Mouse (Mus musculus): ENCODE measurements at regions not wholly inside any gene's neighbourhood (a gene's known extent, or its start where the extent isn't known, plus 50 kb on each side); places are given as distances from the start of the nearest gene placed in this dataset.
"Not testable (repeated sequence)": the region's sequence is repeated elsewhere in the genome, so short reads cannot be mapped to it uniquely, and the experiment has no call there.

DNA sequence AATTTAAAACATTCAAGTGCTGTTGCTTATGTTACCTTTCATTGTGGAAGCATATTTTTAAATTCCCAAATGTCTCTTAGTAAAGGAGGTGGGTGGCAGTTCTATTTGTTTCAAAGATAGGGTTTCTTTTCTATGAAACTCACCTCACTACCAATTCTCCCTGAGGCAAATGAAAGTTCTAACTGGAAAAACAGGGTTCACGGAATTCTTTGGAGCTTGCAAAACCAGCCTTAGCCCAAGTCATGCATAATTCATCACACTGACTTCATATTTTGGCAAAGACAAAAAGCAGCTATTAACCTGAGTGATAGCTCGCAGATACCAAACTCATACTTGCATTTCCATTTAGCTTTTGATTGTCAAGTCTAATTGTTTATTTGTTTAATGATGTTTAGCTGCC is 73.8 kb downstream of the Dio2 start:
- DNase-seq (ENCODE audit: low spot score): no peak

DNA sequence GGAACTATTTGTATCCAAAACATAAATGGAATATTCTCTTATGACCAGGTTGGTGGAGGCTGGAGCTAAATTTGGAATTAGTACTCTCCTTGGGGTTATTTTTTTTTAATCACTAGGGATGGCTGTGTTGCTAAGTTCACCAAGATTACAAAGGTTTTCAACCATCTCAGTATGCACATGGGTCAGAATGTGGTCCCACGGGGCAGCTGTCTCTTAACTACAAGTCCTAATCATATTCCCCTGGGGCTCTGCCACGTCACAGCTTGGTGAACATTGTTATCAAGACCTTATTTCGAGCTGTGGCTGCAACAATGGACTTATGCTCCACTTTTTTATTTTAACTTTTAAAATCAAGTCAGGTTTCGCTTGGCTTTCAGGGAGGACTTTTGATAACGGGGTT is 92.8 kb downstream of the Dio2 start:
- DNase-seq (ENCODE audit: low spot score): no peak

GRCm38 (mm10) chr12:90643891-90644290 is 94.3 kb downstream of the Dio2 start:
- DNase-seq (ENCODE audit: low spot score): peak; percentile 4

DNA sequence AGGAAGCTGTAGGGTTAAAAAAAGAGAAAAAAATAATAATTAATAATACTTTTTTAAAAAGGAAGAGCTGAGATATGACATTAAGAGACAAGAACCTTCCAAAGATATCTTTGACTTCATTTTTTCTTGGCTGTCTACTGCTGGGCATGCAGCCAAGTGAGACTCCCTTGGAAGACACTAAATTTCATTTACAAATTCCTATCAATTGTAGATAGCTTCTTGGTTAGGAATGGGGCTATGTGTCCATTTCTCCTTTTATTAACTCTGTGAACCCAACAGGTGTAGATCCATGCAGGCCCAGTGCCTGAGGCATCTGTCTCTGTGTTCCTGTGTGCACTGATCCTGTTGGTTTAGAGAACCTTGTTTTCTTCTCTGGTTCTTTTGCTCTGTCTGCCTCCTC is 113.4 kb downstream of the Dio2 start:
- no peak for DNase-seq (ENCODE audit: low spot score)

- no peak for DNase-seq (ENCODE audit: low spot score)
These were observed 114.8 kb downstream of the Dio2 start for GRCm38 (mm10) chr12:90623426-90623825.

GRCm38 (mm10) chr12:90608810-90609209 is 129.4 kb downstream of the Dio2 start:
- DNase-seq (ENCODE audit: low spot score): no peak

DNA sequence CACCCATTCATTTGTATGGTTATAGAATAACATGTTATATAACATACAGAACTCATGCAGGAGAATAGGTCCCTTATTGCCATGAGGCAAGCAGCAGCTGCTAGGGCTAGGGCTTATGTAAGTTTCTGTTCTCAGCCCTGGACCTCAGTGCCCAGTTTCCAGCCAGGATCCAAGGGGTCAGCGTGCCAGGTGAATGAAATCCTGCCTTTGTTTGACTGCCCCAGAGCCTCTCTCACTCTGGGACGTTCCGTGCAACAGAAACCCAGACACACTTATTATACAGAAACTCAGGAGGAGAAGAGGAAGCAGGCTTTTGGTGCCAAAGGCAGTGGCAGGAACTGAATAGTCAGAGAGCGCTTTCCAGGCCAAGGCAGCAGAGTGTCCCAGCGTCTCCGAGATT is 130.3 kb downstream of the Dio2 start:
- DNase-seq (ENCODE audit: low spot score): no peak

DNA sequence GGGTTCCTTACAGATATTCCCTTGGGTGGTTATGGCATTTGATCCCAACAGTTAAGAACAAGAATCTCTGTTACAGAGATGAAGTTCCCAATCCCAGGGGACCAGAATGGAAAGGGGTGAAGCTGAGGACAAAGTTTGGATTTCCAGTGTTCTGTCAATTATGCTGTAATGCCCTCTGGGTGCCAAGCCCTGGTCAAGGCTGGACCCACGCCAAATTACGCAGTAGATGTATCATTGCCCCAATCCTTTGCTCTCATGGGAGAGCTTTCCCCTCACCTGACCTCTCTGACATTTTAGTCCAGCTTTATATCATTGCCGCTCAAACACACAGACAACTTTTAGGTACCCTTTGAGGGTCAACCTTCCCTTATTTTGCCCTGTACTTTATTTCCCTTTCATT is 158.2 kb downstream of the Dio2 start:
- DNase-seq (ENCODE audit: low spot score): no peak

DNA sequence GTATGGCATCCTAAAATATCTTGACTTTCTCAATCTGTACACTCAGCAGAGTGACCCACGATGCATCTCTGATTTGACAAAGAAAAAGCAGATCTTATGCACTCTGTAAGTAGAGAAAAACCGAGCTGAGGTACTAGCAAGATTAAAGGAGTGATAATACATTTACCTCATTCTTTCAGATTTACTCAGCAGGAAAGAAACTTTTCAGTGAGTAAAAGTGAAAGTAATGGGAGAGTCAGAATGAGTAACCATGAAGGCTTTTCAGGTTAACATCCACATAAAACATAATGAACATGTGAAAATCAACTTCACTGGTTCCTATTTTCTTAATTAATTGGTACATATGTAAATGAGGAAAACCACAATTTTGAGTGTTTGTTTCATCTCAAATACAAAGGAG is 162.1 kb downstream of the Dio2 start:
- DNase-seq (ENCODE audit: low spot score): no peak

GRCm38 (mm10) chr12:90571907-90572306 is 166.3 kb downstream of the Dio2 start:
- no peak for DNase-seq (ENCODE audit: low spot score)

GRCm38 (mm10) chr12:90571506-90571905 is 166.7 kb downstream of the Dio2 start:
- no peak for DNase-seq (ENCODE audit: low spot score)

GRCm38 (mm10) chr12:90566349-90566748 is 171.9 kb downstream of the Dio2 start:
- DNase-seq (ENCODE audit: low spot score): no peak

GRCm38 (mm10) chr12:90565051-90565450 is 173.2 kb downstream of the Dio2 start:
- DNase-seq (ENCODE audit: low spot score): no peak

DNA sequence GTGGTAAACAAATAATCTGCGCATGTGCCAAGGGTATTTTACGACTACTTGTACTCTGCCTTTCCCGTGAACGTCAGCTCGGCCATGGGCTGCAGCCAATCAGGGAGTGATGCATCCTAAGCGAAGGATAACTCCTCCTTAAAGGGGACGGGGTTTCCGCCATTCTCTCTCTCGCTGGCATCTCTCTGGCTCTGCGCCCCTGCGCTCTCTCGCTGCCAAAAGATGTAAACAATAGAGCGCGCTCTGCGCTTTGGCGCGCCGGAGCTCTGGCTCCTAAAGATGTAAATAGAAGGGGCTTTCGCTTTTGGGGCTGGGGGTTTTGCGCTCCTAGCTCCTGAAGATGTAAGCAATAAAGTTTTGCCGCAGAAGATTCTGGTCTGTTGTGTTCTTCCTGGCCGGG is 173.6 kb downstream of the Dio2 start:
- not testable (repeated sequence) for DNase-seq (ENCODE audit: low spot score)

GRCm38 (mm10) chr12:90542361-90542760 is 195.9 kb downstream of the Dio2 start:
- no peak for DNase-seq (ENCODE audit: low spot score)

All from yolk sac, embryonic 10.5 days (tissue).